Mouse (Mus musculus) right cerebral cortex, postnatal 4 days (tissue): ENCODE measurements around the gene Slc5a4b.

Experiments used
- DNase-seq: peaks from one replicate; pipeline ENCODE4 v3.0.0-alpha.2; 2022

Gene Slc5a4b

GRCm38 (mm10) chr10:76035277-76035676, 75.5 kb downstream of the Slc5a4b start:
- DNase-seq = no peak

GRCm38 (mm10) chr10:76034001-76034600, 76.7 kb downstream of the Slc5a4b start:
- DNase-seq = no peak

GRCm38 (mm10) chr10:76033119-76033455, 77.7 kb downstream of the Slc5a4b start:
- DNase-seq = no peak

- DNase-seq = peak; percentile 96
Measured at GRCm38 (mm10) chr10:76032402-76033118, 78.2 kb downstream of the Slc5a4b start, which contains the start of gene Zfp280b. Gene Zfp280b, plus strand, starts transcription at chr10:76032650.

- DNase-seq = peak; percentile 22
Measured at GRCm38 (mm10) chr10:76031511-76032401, 79.0 kb downstream of the Slc5a4b start.

GRCm38 (mm10) chr10:76030496-76030895, 80.3 kb downstream of the Slc5a4b start:
- DNase-seq = no peak

- DNase-seq = no peak
Measured at GRCm38 (mm10) chr10:76029276-76029675, 81.5 kb downstream of the Slc5a4b start.

GRCm38 (mm10) chr10:76028396-76028795, 82.4 kb downstream of the Slc5a4b start:
- DNase-seq = no peak

- no peak for DNase-seq
Measured at GRCm38 (mm10) chr10:76028016-76028366, 82.8 kb downstream of the Slc5a4b start.

- no peak for DNase-seq
Measured at GRCm38 (mm10) chr10:76027127-76028015, 83.4 kb downstream of the Slc5a4b start.

GRCm38 (mm10) chr10:76025470-76026190, 85.1 kb downstream of the Slc5a4b start:
- no peak for DNase-seq

- no peak for DNase-seq
Measured at GRCm38 (mm10) chr10:76023921-76024320, 86.8 kb downstream of the Slc5a4b start.

GRCm38 (mm10) chr10:76021728-76022127, 89.0 kb downstream of the Slc5a4b start:
- DNase-seq = no peak

GRCm38 (mm10) chr10:76016886-76017285, 93.9 kb downstream of the Slc5a4b start:
- DNase-seq = no peak

GRCm38 (mm10) chr10:76012922-76013321, 97.8 kb downstream of the Slc5a4b start:
- DNase-seq = no peak

- no peak for DNase-seq
Measured at GRCm38 (mm10) chr10:76009812-76010211, 100.9 kb downstream of the Slc5a4b start.
